Mouse (Mus musculus) hindbrain, embryonic 12.5 days (tissue): ENCODE results near the gene Hectd4. TPM values are rescaled to one million over a fixed set of nuclear protein-coding genes. Genes with fewer than 3 reads are reported as not detected.

ENCODE experiments used
- polyA plus RNA-seq: library from polyadenylated mRNA; unstranded; fragments of >200 nt; fragmentation: Nextera tagmentation; extraction: Ambion mirVana; gene quantifications from 2 replicates; pipeline ENCODE4 v1.2.1, GENCODE M21; 2016

Gene Hectd4
- polyA plus RNA-seq, 1 experiment from 2014 or later = 16.4 TPM

Other genes starting within 250 kb of the Hectd4 start
- 6.7 and 8.8 TPM in 2 replicates for gene Rph3a, start 210.1 kb upstream of the Hectd4 start, polyA plus RNA-seq
- gene Ptpn11, start 28.8 kb upstream of the Hectd4 start, polyA plus RNA-seq = 21.4 and 22.7 TPM in 2 replicates
- gene Rpl6, start 15.7 kb upstream of the Hectd4 start, polyA plus RNA-seq = 472 and 473 TPM in 2 replicates
- gene Trafd1, start 165.4 kb downstream of the Hectd4 start, polyA plus RNA-seq = 115 and 116 TPM in 2 replicates
- gene Naa25, start 177.7 kb downstream of the Hectd4 start, polyA plus RNA-seq = 42.7 and 43.3 TPM in 2 replicates
- 1.4 and 1.8 TPM in 2 replicates for gene Tmem116, start 231.7 kb downstream of the Hectd4 start, polyA plus RNA-seq
- 139 and 145 TPM in 2 replicates for gene Erp29, start 232.3 kb downstream of the Hectd4 start, polyA plus RNA-seq